Mouse (Mus musculus): ENCODE measurements around the gene Ly6g6d. TPM values are rescaled to one million over a fixed set of nuclear protein-coding genes. Genes with fewer than 3 reads are reported as not detected.

Gene Ly6g6d
- total RNA-seq, 2 experiments from 2014 or later, result not detected

DNA sequence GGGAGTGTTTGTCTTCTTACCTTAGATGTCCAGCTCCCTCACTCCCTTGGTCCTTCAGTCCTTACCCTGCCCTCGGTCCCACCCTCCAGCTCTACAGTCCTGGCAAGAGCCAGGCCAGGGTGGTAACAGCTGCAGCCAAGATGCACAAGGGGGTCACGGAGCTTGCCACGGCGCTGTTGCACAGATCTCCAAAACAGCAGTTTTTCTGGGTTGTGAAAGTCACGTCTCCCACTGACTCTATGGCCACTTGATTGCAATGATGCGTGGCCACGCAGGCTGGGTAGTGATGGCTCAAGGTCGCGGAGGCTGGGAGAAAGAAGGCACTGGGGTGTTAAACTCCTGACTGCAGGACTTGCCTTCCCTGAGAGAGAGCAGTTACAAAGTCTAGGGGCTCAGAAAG lies 6.4 kb downstream of the Ly6g6d start:
- no peak for ATAC-seq (ENCODE audit: poor library complexity, severe bottlenecking)

DNA sequence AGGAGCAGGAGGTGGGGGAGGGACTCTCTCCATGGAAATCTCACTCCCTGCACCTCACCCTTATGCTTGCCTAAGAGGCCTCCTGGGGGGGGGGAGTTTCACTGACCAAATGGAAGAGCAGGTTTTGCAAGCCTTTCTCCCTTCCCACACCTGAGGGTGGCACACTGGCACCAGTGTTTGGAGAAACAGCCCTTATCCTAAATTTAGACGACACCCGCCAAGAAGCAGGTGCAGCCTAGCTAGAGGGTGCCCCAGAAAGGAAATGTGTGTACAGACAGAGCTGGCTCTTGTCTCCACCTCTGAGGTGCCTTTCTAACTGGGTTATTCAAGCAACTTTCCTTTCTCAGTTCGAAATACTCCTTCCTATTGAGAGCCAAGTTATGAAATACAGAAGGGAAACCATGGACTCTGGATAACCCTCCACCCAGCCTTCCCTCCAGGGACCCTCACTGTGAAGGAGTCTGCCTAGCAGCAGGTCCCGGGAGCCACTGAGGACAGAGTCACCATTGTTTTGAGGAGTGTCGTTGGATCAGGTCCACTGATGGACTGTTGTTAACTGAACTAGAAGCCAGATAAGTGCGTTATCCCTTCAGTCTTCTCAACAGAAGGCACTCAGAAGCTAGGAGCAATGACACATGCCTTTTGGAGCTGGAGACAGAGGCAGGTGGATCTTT lies 7.2 kb downstream of the Ly6g6d start:
- ATAC-seq (ENCODE audit: poor library complexity, severe bottlenecking), result no peak

DNA sequence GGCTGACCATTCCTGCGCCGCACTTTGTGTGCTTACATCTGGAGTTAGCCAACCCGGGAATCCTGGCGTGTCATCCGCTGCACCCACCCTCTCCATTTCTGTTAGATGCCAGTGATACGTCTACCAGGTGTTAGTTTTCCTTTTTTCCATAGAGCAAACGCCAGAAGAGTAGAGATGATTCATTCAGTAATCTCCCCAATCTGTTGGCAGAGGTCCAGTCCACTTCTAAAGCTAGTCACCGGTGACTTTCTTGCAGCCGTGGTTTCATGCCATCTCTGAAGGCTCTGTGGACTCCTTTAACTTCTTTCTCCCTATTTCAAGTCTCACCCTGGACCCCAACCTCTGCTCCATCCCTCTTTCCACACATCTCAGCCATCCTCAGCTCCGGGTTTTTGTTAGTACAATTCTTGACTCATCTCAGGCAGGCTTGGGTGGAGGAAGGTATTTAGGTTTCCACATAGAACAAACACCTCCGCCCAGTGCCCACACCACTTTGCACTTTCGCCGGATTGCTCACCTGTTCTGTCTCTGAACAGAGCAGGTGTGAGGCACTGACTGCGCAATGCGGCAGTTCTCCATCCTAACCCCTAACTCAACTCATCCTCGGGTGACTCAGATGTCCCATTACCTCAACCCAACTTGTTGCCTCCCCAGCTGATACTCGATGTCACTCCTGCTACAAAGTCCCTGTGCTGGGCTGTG lies 9.5 kb downstream of the Ly6g6d start:
- ATAC-seq (ENCODE audit: poor library complexity, severe bottlenecking), result no peak

DNA sequence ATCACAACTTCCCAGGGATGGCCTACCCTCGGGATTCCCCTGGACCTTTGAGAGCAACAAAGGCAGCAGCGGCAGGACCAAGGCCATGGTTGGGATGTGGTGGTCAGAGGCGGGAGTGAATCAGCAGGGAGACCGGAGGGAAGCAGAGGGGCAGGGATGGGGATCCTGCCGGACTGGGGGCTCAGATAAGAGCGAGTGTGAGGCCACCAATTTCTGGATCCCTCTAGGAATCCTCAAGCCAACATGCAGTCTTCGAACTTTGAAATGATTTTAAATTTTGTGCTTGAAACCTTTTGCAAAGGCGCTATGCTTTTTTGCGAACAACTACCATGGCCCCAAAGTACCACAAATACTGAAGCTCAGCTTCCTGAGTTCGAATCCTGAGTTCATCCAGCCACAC lies 11.8 kb downstream of the Ly6g6d start, which contains the start of gene Mpig6b:
Mpig6b (minus strand) TSS at position 101 of the 400 bp plus-strand sequence.
- no peak for ATAC-seq (ENCODE audit: poor library complexity, severe bottlenecking)

DNA sequence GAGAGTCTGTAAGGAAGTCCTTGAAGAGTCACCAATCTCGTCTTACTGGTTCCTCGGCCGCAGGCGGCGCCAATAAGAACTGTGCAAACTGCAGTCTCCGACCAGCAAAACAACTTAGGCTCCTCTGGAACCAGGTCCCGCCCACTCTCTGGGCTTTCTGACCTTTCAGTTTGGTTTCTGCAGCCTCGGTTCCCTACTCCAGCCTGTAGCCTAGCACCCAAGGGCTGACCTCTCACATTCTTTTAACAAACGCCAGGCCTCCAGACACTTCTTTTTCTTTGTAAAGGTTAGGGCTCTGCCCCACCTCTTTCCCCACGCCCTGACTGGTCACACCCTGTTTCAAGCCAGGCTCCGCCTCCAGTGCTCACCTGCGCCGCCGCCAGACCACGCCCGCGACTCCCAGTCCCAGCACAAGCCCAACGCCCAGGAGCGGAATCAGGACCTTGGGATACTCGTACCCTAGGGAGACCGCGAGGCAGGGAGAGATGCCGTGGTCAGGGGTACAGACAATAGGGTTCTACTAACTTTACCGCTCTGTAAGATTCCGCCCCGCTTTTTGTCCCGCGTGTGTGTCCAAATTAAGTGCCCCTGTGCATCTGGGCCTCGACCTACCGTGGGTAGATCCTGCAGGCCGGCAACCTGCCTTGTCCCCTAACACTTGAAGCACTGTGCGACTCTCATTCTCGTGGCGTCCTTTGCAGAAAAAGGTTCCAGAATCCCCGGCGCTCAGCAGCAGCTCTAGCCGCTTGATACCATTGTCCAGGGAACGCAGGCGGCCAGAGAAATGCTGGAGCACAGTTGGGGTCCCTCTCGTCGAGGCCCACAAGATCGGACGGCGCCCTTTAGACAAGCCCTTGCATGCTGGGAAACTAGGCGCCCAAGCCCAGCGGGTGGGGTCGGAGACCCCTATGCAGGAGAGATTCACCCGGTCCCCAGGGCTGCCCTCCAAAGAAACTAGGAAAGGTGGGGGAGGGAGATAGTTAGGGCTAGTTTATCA lies 12.6 kb downstream of the Ly6g6d start, which contains the start of gene Ly6g6c:
Ly6g6c (plus strand) TSS at position 438 of the 997 bp plus-strand sequence.
- ATAC-seq (ENCODE audit: poor library complexity, severe bottlenecking), result peak; percentile 76

DNA sequence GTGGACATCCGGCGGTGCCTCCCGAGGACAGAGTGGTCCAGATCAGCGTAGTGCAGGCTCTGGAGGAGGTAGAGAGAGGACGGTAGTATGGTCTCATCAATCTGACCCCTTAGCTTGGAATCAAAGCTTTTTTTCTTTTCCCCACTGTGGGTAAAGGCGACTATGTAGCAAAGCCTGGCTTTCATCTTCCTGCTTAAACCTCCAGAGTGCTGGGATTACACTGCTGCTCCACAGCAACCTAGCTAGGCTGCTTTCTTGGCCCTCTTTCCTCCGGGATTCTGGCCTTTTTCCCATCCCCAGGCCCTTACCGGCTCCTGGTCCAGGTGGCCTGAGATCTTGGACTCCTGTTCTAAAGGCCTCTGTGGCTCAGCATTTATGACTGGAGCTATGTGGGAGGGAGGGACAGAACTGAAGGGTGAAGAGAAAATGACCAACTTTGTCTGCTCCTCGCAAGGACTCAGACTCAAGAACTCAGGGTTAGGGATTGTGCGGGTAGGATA lies 13.4 kb downstream of the Ly6g6d start:
- ATAC-seq (ENCODE audit: poor library complexity, severe bottlenecking), result no peak

DNA sequence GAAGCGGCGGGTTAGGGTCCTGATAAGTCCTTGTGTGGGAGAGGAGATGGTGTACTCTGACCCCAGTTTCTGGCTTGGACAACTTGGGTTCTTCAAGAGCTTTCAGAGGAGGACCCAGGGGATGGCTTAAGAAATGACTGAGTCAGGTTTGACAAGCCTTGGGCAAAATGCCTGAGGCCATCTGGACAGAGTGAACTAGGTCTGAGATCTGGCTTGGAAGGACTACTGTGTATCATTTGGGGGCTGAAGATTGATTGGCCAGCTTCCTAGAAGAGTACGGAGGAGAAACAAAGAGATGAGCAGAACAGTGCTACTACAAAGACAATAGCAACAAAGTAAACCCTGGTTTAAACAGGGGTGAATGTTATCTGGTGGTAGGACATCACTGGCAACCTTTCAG lies 14.4 kb downstream of the Ly6g6d start:
- no peak for ATAC-seq (ENCODE audit: poor library complexity, severe bottlenecking)

DNA sequence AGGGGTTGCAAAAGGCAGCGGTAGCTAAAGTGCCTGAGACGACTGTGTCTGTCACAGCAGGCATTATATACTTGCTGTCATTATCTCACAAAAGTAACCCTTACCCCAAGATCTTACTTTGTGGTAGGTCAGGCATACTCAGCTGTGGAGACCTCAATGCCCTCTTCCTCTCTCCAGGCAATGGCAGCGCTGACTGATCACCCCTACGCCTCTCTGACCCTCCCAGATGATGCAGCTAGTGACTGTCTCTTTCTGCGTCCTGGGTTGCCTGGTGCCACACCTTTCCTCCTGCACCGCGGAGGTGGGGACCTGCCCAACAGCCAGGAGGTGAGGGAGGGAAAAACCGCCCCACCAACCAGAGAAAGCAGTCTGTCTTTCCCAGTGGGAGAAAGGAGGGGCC lies 16.6 kb downstream of the Ly6g6d start:
- ATAC-seq (ENCODE audit: poor library complexity, severe bottlenecking), result no peak

DNA sequence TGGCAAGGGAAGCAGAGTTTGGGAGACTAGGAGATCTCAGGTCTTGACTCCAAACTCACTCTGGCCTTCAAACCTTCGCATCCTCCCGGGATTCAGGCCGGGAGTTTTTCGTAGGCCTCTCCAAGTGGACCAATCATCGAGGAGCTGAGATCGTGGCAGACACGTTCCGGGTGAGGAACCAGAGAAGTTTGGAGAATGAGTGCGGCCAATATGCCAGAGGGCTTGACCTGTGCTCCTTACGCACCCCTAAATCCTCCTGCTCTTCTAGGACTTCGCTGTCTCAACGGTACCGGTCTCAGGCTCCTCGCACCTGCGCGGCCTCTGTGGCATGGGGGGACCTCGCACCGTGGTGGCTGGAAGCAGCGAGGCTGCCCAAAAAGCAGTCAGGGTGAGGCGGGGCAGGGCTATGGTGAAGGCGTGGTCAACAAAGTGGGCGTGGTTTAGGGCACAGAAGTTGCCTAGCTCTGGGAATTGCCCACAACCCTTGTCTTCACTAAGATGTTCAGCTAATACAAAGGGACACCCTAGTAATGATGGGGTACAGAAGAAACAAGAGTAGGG lies 17.0 kb downstream of the Ly6g6d start:
- no peak for ATAC-seq (ENCODE audit: poor library complexity, severe bottlenecking)

DNA sequence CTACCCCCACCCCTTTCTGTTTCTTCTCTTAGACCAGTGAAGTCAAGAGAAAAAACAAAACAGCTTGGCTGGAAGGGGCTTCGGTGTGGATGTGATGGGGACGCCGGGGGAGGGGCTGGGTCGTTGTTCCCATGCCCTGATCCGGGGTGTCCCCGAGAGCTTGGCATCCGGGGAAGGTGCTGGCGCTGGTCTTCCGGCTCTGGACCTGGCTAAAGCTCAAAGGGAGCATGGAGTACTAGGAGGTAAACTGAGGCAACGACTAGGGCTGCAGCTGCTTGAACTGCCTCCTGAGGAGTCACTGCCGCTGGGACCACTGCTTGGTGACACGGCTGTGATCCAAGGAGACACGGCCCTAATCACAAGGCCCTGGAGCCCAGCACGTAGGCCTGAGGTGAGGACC lies 17.8 kb downstream of the Ly6g6d start:
- ATAC-seq (ENCODE audit: poor library complexity, severe bottlenecking), result no peak

DNA sequence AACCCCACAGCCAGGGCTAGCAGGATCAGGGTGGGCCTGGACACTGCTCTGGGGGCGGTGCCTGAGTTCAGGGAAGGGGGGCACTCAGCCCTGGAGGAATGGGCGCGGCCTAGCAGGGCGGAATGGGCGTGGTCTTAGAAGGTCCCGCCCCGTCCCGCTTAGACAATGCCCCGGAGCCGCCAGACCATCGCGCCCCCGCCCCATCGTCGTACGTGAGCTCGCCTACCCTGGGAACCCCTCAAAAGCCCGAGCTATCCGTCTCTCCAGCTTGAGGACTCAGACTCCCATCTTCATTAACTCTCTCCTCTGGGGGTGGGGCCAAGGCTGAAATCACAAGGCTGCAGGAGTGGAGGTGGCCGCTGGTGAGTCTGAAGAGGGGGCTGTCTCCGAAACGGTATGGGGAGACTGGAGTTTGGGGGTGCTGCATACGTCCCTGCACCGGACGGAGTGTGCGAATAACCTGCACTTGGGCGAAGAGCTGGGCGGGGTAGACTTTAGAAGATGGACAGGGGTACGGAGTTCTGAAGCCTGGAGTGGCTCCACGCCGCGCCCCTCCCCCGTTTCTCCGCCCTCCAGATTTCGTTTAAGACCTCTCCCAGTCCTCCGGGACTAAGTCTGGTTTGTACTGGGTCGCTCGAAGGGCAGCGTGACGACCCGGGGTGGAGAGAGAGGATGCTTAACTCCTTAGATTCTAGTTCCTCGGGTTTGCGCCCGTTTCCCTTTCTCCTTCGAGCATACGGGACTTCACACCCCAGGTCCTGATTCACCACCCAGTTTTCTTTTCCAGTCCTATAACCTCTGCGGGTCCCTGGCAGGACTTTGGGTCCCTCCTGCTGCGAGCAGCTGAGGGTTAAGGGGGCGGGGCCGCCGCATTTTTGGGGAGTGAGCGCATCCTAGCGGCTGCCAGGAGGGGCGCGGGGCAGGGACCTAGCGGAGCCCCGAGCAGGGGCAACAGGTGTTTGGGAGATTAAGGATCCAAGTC lies 18.7 kb downstream of the Ly6g6d start, which contains the start of gene Ddah2:
Ddah2 (plus strand) TSS at position 125 of the 982 bp plus-strand sequence.
- ATAC-seq (ENCODE audit: poor library complexity, severe bottlenecking), result peak; percentile 93

DNA sequence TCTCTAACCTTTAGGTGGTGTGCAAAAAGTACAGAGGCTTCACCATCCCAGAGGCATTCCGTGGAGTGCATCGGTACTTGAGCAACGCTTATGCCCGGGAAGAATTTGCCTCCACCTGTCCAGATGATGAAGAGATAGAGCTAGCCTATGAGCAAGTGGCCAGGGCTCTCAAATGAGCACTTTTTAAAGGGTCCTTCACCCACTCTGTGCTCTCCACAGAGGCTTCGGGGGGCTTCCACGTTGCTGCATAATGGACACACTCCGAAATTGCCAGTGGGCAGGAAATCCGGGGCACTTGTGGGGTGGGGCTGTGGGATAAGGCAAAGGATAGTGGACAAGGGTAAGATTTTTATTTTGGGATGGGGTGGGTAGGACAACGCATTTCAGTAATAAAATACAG lies 19.5 kb downstream of the Ly6g6d start:
- ATAC-seq (ENCODE audit: poor library complexity, severe bottlenecking), result no peak

DNA sequence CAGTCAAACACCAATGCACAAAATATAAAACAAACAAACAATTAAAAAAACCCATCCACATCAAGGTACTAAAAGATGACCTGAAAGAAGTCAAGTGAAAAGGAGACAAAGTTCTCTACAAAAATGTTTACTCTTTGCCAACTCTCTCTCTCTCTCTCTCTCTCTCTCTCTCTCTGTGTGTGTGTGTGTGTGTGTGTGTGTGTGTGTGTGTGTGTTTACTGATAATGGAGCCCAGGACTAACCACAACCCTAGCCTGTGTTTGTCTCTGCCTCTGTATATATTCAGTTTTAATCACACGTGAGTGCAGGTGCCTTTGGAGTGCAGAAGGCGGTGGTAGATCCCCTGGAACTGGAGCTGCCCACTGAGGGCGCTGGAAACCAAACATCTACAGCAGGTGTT lies 20.8 kb downstream of the Ly6g6d start:
- no peak for ATAC-seq (ENCODE audit: poor library complexity, severe bottlenecking)

DNA sequence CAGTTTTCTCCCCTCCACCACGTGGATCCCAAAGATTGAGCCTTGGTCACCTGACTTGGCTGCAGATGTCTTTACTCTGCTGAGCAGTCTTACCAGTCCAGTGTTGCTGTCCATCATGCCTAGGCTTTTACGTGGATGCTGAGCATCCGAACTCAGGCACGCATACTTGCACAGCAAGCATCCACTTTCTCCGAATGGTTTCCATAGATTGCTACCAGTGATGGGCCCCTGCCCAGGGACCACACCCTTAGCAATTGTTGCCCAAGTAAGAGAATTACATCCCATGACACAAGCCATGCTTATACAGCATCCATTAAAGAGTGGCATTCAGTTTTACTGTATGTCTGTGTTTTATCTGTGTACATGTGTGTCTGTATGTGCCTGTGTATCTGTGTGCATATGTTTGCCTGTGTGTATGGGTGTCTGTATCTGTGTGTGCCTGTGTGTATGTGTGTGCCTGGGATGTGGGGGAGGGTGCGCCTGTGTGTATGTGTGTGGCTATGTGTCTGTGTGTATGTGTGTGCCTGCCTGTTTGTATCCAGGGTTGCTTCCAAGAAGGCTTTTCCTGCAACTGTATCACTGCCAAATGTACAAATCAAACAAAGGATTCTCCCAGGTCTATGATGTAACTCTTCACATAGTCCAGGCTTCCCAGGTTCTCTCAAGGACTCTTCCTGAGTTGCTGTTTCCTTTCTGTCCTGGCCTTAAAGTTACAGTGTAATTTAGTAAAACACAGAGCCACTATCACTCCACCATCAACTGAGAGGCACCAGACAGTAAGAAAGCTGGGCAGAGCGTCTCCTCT lies 22.0 kb downstream of the Ly6g6d start:
- no peak for ATAC-seq (ENCODE audit: poor library complexity, severe bottlenecking)

DNA sequence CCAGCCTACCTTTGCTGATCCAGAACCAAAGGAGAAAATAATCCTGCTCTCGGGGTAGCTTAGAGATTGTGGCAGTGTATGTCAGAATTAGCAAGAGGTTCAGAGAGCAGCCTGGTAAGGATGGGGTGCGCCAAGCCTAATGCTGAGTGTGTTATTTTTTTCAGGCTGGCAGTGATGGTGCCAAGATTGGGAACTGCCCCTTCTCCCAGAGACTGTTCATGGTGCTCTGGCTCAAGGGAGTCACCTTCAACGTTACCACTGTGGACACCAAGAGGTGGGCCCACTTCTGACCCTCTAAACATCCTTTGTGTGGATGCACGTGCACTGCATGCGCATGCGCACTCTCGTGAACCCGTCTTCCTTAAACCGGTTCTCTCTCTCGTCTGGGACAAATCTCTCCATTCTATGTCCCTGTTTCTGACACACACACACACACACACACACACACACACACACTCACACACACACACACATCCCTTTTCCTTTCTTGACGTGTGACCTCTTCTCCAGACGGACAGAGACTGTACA lies 25.5 kb downstream of the Ly6g6d start:
- no peak for ATAC-seq (ENCODE audit: poor library complexity, severe bottlenecking)

DNA sequence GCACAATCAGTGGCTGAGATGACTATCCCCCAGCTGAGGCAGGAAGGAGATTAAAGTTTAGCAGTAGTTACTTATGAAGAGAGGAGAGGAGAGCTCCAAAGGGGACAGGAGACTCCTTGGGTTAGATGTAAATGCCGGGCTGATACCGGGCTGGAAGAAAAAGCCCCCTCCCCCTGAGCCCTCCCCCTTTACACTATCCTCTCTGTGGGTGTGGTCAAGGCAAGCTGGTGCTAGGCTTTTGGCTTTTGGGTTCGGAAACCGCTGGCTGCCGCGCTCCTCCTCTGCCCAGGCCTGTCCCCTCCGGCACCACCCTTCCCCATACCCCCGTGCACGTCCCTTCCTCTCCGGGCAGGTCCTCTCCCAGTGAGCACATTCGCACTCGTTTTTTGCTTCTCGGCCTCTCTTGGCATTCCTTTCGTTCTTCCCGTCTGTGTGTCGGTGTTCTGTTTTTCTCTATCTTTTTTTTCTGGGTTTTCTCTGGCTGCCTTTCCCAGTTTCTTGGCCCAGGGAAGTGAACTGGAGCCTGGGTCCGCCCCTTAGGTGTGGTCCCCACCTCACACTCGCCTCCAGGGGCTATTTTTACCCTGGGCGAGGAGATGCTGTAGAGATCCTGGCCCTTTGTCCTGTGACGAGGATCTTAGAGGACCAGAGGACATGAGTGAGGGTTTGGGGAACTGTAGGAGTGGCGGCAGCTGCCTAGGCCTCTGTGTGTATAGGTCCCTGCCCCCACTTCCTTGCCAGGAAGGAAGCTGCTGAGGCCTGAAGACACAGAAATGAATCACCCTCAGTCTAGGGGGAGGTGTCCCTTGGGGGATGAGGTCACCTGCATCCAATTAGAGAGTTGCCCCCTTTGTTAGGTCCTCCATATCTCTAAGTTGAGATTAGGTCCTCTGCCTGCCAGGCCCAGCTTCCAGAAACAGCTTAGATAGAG lies 26.4 kb downstream of the Ly6g6d start:
- ATAC-seq (ENCODE audit: poor library complexity, severe bottlenecking), result peak; percentile 74

DNA sequence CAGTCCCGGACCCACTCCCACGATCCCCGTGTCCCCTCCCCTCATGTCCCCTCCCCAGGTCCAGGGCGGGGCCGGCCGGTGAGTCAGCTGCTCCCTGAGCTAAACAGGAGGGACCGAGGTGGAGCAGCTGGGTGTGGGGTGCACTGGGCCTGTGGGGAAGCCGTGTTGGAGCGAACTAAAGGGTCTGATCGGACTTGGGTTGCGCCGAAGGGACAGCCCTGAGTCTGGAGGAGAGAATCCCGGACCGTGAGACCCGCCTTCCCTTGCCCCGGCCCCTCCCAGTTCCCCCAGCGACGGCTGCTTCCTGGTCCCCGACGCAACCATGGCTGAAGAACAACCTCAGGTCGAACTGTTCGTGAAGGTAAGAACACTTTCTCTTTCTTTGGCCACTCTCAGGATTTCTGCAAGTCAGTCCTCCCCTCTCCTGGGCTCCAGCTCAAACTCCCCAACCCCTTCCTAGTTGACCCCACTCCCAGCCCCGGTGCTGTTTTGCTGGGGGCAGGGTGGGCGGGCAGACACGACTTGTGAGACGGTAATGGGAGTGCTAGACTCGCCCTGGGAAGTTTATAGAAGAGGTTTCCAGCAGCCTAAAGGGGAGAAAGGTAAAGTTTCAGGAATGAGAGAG lies 27.6 kb downstream of the Ly6g6d start:
- ATAC-seq (ENCODE audit: poor library complexity, severe bottlenecking), result peak; percentile 31
